Mouse (Mus musculus) midbrain, embryonic 16.5 days (tissue): ENCODE data around the gene Glis1. TPM values are rescaled to one million over a fixed set of nuclear protein-coding genes. Genes with fewer than 3 reads are reported as not detected.
A peak's percentile ranks its signal among the peaks of the same experiment; 100 is the strongest.

ENCODE experiments used
- ATAC-seq: fragments of 200-750 bp; cut with Nextera tagmentation; 2 replicates; pipeline ENCODE4 v1.8.0; 2017; ENCODE audit warnings: moderate TSS enrichment
- H3K27ac ChIP-seq: fragments of 300-500 bp; sonication (generic); 2 replicates; pipeline ENCODE4 v1.5.1; 2014; ENCODE audit warnings: mild to moderate bottlenecking, low read length, mixed read lengths
- H3K27me3 ChIP-seq: fragments of 300-500 bp; sonication (generic); 2 replicates; pipeline ENCODE4 v1.6.1; 2014; ENCODE audit warnings: low read depth, low read length, mixed read lengths; ENCODE audit not compliant: control insufficient read depth, insufficient read depth
- H3K36me3 ChIP-seq: fragments of 300-500 bp; sonication (generic); 2 replicates; pipeline ENCODE4 v1.6.1; 2014; ENCODE audit warnings: mild to moderate bottlenecking, low read length, moderate library complexity, mixed read lengths; ENCODE audit not compliant: control insufficient read depth, insufficient read depth
- H3K4me1 ChIP-seq: fragments of 300-500 bp; sonication (generic); 2 replicates; pipeline ENCODE4 v1.6.1; 2014; ENCODE audit warnings: mild to moderate bottlenecking, low read length, mixed read lengths; ENCODE audit not compliant: control insufficient read depth, insufficient read depth
- H3K4me2 ChIP-seq: fragments of 300-500 bp; sonication (generic); 2 replicates; pipeline ENCODE4 v1.6.1; 2014; ENCODE audit warnings: mild to moderate bottlenecking, low read length, mixed read lengths
- H3K4me3 ChIP-seq: fragments of 300-500 bp; sonication (generic); 2 replicates; pipeline ENCODE4 v1.5.1; 2014; ENCODE audit warnings: low read depth, mild to moderate bottlenecking, low read length, moderate library complexity, mixed read lengths
- H3K9ac ChIP-seq: fragments of 300-500 bp; sonication (generic); 2 replicates; pipeline ENCODE4 v1.6.1; 2014; ENCODE audit warnings: low read depth, low read length, mixed read lengths
- H3K9me3 ChIP-seq: fragments of 300-500 bp; sonication (generic); replicated peaks from 2 replicates; pipeline ENCODE4 v1.6.1; 2014; ENCODE audit warnings: mild to moderate bottlenecking, low read length, mixed read lengths; ENCODE audit not compliant: control insufficient read depth, poor library complexity, severe bottlenecking
- WGBS: fragments of 180-500 bp; shearing (Covaris S2); extraction: QIAGEN DNeasy Blood & Tissue Kit; methylation state at CpG from one replicate; pipeline ENCODE4 v1.1.7; 2014; 5-methylcytosine and 5-hydroxymethylcytosine counted together
- polyA plus RNA-seq: library from polyadenylated mRNA; unstranded; fragments of >200 nt; fragmentation: Nextera tagmentation; extraction: Ambion mirVana; gene quantifications from 2 replicates; pipeline ENCODE4 v1.2.1, GENCODE M21; 2015

Gene Glis1
- polyA plus RNA-seq, 1 experiment from 2014 or later: 2.4 TPM

DNA sequence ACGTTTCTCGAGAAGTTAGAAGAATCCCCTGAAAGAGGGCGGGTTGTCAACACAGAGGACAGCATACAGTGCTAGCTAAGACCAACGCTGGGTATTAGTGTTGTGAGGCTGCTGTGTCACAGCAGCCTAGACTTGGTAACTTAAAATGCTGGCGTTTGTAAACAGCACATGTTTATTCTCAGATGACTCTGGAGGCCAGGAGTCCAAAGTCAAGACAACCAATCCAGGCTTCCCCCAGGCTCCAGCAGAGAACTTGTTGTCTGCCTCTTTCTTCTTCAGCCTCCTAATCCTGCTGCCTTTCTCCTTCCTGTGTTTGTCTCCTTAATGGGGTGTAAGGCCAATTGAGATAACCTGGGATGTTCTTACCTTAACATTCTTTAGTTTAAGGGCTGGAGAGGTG is 110.5 kb downstream of the Glis1 start:
- Histone ChIP-seq H3K9me3 (no peaks in the 10 kb centered on the region), H3K4me2 (no peak overlapping the region), H3K4me3 (no peak overlapping the region), H3K4me1 (no peaks in the 10 kb centered on the region), H3K27ac (no peak overlapping the region), H3K36me3 (no peaks in the 10 kb centered on the region), H3K9ac (no peak overlapping the region), H3K27me3 (no peaks in the 10 kb centered on the region)
- no peak for ATAC-seq
- WGBS: 83% methylated on average over 5 of the region's 5 CpGs

DNA sequence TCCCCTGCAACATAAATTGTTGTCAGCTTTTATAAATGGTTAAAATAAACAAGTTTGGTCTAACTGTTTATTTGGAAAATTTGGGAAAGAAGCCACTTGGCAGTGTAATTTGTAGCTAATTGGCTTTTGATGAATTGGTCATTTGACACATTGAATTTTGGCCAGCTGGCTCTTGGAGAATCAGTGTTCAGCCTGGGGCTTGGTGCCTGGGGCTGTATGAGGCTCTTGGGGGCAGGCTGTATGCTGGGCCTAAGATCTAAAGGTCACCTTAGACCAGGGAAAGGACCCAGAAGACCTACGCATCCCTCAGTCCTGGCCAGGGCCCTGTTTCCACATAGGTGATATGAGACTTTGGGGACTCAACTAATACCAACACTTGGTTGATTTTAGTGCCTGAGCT is 111.3 kb downstream of the Glis1 start:
- H3K4me3 ChIP-seq: no peak overlapping the region
- 94% methylated on average over 1 of the region's 1 CpGs for WGBS
- no peaks in the 10 kb centered on the region for H3K4me1 ChIP-seq
- no peak for ATAC-seq
- H3K9ac ChIP-seq: no peak overlapping the region
- H3K27me3 ChIP-seq: no peaks in the 10 kb centered on the region
- no peaks in the 10 kb centered on the region for H3K9me3 ChIP-seq
- H3K4me2 ChIP-seq: no peak overlapping the region
- H3K27ac ChIP-seq: no peak overlapping the region
- no peaks in the 10 kb centered on the region for H3K36me3 ChIP-seq

- 65% methylated on average over 8 of the region's 8 CpGs for WGBS
Measured at GRCm38 (mm10) chr4:107546525-107546924, 112.1 kb downstream of the Glis1 start.

GRCm38 (mm10) chr4:107550096-107550495 is 115.7 kb downstream of the Glis1 start:
- no peak overlapping the region for H3K4me2 ChIP-seq
- H3K4me1 ChIP-seq: no peaks in the 10 kb centered on the region
- no peaks in the 10 kb centered on the region for H3K27me3 ChIP-seq
- H3K36me3 ChIP-seq: no peaks in the 10 kb centered on the region
- no peak overlapping the region for H3K9ac ChIP-seq
- 90% methylated on average over 10 of the region's 10 CpGs for WGBS
- no peak for ATAC-seq
- H3K27ac ChIP-seq: no peak overlapping the region
- H3K9me3 ChIP-seq: no peaks in the 10 kb centered on the region
- H3K4me3 ChIP-seq: no peak overlapping the region

More at GRCm38 (mm10) chr4:107546525-107546924, 112.1 kb downstream of the Glis1 start:
- H3K9me3 ChIP-seq: no peaks in the 10 kb centered on the region
- H3K27me3 ChIP-seq: no peaks in the 10 kb centered on the region
- no peak overlapping the region for H3K4me2 ChIP-seq
- H3K4me1 ChIP-seq: no peaks in the 10 kb centered on the region
- no peak overlapping the region for H3K27ac ChIP-seq
- H3K9ac ChIP-seq: no peak overlapping the region
- H3K4me3 ChIP-seq: no peak overlapping the region
- no peaks in the 10 kb centered on the region for H3K36me3 ChIP-seq
- ATAC-seq: peak; percentile 42; the same call in 1 of the 2 replicates

DNA sequence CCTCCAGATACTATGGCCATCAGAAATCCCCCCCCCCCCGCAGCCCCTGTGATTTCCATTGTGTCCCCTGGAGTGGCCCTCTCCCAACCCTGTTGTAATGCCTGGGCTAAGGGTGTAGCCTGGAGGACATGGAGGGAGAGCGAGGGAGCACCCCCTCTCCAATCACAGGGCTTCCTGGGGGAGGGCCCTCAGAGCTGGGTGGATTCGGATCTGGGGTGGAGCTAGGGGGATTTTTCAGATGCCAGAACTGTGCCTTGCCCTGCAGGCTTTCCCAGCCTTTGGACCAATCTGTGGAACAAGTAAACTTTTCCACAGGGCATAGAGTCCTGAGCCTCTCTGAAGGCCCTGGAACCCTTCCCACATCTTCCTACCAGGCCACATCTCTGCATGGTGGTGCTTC is 116.2 kb downstream of the Glis1 start:
- no peak overlapping the region for H3K4me2 ChIP-seq
- no peak overlapping the region for H3K4me3 ChIP-seq
- no peaks in the 10 kb centered on the region for H3K9me3 ChIP-seq
- H3K4me1 ChIP-seq: no peaks in the 10 kb centered on the region
- no peaks in the 10 kb centered on the region for H3K36me3 ChIP-seq
- ATAC-seq: no peak
- H3K27me3 ChIP-seq: no peaks in the 10 kb centered on the region
- 72% methylated on average over 3 of the region's 3 CpGs for WGBS
- no peak overlapping the region for H3K9ac ChIP-seq
- H3K27ac ChIP-seq: no peak overlapping the region

DNA sequence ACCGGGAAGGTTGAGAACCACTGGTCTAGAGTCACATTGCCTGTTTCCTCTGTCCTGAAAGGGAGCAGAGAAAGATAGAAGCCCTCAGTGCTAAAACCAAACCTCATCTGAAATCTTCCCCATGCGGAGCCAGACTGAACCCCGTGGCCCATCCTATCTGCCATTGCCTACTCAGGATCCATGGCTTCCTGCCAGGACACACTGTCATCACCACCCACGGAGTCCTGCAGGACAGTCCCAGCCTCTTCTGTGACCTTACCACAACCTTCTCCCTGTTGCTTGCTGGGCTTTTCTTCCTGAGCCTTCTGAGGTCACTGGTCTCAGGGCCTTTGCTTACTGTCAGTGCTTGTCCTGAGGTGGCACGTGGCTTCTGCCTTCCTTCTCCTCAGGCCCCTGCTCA is 118.3 kb downstream of the Glis1 start:
- H3K27ac ChIP-seq: no peak overlapping the region
- WGBS: 83% methylated on average over 5 of the region's 5 CpGs
- H3K4me1 ChIP-seq: no peaks in the 10 kb centered on the region
- no peak for ATAC-seq
- no peak overlapping the region for H3K4me3 ChIP-seq
- no peak overlapping the region for H3K4me2 ChIP-seq
- no peaks in the 10 kb centered on the region for H3K36me3 ChIP-seq
- no peaks in the 10 kb centered on the region for H3K9me3 ChIP-seq
- no peak overlapping the region for H3K9ac ChIP-seq
- no peaks in the 10 kb centered on the region for H3K27me3 ChIP-seq

DNA sequence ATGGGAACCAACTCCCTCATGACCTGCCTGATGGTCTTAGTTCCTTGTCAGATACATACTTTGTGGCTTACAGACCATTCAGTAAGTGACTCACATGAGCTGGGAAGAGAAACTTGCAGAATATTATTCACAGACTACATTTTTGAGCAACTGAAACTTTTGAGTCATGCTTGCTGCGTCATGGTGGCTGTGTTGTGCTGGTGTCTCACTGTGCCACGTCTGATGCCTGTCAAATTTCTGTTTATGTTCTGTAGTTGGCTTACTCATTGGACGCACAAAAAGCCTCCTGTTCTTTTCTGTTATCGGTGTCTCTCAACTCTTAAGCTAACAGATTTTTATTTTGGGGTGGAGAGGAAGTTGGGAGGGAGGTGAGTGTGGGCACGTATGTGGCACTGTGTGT is 119.4 kb downstream of the Glis1 start:
- ATAC-seq: no peak
- H3K27me3 ChIP-seq: no peaks in the 10 kb centered on the region
- H3K9ac ChIP-seq: no peak overlapping the region
- H3K36me3 ChIP-seq: no peaks in the 10 kb centered on the region
- no peaks in the 10 kb centered on the region for H3K4me1 ChIP-seq
- no peak overlapping the region for H3K27ac ChIP-seq
- H3K4me2 ChIP-seq: no peak overlapping the region
- H3K9me3 ChIP-seq: no peaks in the 10 kb centered on the region
- WGBS: 85% methylated on average over 5 of the region's 5 CpGs
- H3K4me3 ChIP-seq: no peak overlapping the region

GRCm38 (mm10) chr4:107558801-107559200 is 124.4 kb downstream of the Glis1 start:
- Histone ChIP-seq H3K27me3 (no peaks in the 10 kb centered on the region), H3K36me3 (no peaks in the 10 kb centered on the region), H3K9me3 (no peaks in the 10 kb centered on the region), H3K9ac (no peak overlapping the region), H3K27ac (no peak overlapping the region), H3K4me2 (no peak overlapping the region), H3K4me3 (no peak overlapping the region), H3K4me1 (no peaks in the 10 kb centered on the region)
- ATAC-seq: no peak
- WGBS: 69% methylated on average over 3 of the region's 3 CpGs

GRCm38 (mm10) chr4:107561056-107561455 is 126.7 kb downstream of the Glis1 start:
- WGBS: 84% methylated on average over 2 of the region's 2 CpGs
- H3K9me3 ChIP-seq: no peaks in the 10 kb centered on the region
- H3K36me3 ChIP-seq: no peaks in the 10 kb centered on the region
- no peak overlapping the region for H3K27ac ChIP-seq
- no peak overlapping the region for H3K4me2 ChIP-seq
- no peak overlapping the region for H3K4me3 ChIP-seq
- H3K4me1 ChIP-seq: no peaks in the 10 kb centered on the region
- no peak overlapping the region for H3K9ac ChIP-seq
- ATAC-seq: no peak
- no peaks in the 10 kb centered on the region for H3K27me3 ChIP-seq

DNA sequence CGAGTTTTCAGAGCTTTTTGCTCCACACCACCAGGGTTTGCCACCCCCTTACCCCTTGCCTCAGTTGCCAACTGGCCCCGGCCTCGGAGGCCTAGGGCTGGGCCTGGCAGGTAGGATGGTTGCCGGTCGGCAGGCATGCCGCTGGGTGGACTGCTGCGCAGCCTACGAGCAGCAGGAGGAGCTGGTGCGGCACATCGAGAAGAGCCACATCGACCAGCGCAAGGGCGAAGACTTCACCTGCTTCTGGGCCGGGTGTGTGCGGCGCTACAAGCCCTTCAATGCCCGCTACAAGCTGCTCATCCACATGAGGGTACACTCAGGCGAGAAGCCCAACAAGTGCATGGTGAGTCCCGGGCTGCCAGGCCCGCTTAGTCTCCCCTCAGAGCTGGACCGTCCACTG is 133.8 kb downstream of the Glis1 start:
- no peaks in the 10 kb centered on the region for H3K9me3 ChIP-seq
- no peak overlapping the region for H3K4me3 ChIP-seq
- ATAC-seq: no peak; the same call in 1 of the 2 replicates
- peaks cover 9% of the 10 kb centered on the region for H3K4me1 ChIP-seq
- H3K36me3 ChIP-seq: no peaks in the 10 kb centered on the region
- no peak overlapping the region for H3K9ac ChIP-seq
- 67% methylated on average over 21 of the region's 21 CpGs for WGBS
- no peaks in the 10 kb centered on the region; the same call in 1 of the 2 replicates for H3K27me3 ChIP-seq
- H3K4me2 ChIP-seq: no peak overlapping the region
- no peak overlapping the region for H3K27ac ChIP-seq
